Mouse (Mus musculus): ENCODE results near the gene Fshb.

The Fshb gene

DNA sequence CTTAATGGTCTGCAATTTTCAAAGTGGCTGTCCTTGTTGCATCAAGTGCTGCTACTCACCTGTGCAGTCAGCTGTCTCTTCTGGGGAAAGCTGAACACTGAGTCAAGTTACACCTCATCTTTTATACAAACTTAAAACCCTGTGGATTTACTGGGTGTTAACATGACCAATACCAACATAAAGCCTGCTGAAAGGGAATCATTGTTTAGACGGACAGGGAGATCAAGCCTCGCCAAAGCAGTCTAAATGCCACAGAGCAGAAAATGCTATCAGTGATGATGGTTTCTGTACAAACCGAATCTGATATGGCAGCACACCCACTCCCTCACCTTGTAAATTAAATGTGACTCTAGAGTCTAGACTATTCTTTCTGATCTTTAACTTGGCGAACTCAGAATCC, at the start of gene Fshb:
TSS of gene Fshb (minus strand) at position 101 of the 400 bp plus-strand sequence.
- DNase-seq, result no peak

DNA sequence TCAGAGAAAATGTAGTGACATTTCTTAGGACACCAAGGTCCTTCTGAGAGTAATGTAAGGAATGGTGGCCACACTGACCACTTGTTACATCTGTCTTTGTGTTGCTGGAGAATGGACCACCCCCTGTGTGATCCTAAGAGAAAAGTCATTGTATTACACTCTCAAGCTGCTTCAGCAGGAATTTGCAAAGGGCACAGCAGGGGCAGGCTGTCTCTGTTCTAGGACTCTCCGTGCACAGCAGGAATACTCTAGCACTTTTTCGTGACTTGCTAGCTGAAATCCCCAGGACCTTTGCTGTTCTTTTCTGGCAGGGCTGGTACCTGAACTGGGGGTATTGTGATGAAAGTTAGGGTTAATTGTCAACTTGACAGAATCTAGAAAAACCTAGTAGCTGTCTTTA, 24.8 kb upstream of the Fshb start:
- no peak for DNase-seq

DNA sequence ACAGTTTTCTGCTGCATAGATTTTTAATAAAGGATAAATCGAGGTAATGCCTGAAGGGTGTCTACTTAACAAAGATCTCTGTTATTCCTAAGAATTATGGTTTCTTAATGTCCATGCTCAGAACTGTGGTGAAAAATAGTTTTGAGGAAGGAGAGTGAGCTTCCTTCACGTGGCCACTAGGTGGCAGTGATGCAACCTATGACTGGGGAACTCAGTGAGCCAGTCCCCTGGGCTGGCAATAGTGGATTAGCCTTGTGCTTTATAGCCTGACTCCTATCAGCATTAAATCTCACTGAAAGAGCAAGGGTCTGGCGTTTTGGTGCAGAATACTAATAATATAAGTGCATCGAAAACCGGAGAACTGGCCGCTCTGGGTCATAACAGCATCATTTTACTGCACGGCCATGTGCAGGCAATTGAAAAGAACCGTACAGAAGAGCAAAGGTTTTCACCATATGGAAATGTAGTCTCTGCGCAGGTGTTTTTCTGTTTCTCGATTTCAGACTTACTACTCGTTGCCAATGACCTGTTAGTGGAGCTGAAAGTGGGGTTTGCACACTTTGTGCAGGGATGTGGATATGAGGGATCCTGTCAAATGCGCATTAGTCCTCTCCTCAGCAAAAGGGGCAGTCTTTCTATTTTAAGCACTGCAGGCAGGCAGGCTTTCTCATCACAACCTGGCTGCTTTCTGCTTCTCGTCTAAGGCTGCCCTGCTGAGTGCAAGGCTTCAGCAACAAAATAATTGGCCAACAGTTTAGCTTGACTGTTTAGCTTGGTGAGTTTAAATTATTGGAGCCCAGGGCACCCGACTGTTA, 23.8 kb upstream of the Fshb start:
- DNase-seq, result no peak

DNA sequence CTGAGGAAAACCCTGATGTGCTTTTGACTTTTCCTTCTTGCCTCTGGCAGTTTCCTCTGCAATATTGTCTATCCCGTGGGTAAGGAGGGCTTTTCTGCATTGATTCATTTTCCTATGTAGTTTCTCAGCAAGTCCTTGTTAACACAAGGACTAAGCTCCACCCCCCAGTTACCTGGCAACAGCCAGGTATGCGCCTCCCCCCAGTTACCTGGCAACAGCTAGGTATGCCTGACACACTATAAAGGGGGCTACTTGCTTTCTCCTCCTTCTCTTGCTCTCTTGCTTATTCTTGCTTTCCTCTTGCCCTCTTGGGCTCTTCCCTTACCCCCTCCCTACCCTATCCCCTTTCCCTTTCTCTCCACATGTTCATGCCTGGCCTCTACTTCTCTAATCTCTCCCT, 3.8 kb upstream of the Fshb start:
- no peak for DNase-seq

DNA sequence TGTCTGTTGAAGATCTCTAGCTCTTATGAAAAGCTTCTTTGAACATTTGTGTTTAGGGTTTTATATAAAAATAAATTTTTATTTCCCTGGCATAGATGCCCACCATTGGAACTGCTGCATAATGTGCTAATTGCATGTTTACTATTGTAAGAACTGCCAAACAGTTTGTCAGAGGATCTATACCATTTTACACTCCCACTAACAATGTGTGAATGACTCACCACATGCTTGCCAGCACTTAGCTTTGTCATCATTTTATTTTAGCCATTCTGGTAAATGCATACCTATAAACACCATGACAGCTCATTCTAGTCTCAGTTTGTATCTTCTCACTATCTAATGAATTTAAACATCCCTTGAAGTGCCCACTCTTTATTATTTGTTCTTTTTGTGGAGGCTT, 13.5 kb downstream of the Fshb start:
- DNase-seq, result no peak

DNA sequence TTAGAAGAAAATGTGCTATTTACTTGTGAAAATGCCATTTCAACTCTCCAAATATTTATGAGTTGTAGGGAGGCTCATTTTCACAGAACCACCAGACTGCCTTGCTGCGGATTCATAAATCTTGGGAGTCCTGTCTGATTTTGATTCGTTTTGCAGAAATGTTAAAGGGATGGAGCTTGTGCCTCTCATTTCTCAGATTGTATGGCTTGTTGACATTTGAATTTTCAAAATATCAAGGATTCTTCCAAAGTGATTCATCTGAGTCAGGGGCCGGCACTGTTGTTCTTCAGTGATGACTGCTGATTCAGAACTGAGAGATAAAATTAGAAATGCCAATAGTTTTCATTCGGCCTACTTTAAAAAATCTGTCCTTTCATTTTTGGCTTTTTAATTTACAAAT, 18.6 kb downstream of the Fshb start:
- DNase-seq, result no peak

DNA sequence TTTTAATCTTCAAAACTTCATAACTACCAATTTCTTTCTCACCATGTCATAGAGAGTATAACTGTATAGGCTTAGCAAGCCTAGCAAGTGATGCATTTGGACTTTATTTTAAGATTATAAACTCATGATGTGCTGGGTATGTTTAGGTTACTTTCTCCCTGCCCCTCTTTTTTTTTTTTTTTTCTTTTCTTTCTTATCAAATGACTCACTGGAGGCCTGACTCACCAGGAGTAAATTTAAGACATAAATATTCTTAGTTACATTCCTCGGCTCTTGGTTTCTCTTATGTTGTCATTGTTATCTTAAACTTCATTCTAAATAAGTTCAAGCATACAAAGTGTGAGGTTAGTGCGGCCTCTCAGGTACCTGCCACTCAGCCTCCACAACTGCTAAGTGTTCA, 23.5 kb downstream of the Fshb start:
- DNase-seq, result no peak

DNA sequence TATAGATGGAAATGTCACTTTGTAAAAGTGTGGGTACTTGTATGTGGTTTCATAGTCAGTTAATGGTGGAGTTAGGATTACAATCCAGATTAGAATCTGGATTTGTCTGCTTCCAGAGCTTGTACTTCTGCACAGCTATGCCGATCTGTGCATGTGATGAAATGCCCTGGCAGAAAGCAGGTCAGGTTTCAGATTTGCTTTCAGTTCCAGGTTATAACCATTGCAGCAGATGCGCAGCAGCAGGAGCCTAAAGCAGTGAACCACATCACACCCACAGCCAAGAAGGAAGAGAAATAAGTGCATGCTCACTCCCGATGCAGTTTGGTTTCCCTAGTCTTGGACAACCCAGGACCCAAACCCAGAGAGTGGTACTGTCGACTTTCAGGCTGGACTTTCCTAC, 34.8 kb downstream of the Fshb start:
- DNase-seq, result no peak

DNA sequence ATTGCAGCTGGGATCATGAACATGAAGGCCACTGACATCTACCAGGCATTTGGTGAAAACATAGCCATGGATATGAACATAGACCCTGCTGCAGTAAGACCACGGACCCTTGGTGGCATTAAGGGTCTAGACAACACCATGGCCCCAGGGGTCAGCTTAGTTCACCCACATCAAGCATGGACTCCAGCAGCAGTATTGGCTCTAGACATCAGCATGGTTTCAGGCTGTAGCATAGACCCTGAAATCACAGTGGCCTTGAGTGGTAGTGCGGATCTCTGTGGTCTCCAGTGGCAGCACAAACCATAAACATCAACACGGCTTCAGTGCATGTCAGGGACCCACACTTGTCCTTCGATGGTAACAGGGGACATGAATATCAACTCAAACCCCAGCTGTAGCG, 36.7 kb downstream of the Fshb start:
- DNase-seq, result no peak

DNA sequence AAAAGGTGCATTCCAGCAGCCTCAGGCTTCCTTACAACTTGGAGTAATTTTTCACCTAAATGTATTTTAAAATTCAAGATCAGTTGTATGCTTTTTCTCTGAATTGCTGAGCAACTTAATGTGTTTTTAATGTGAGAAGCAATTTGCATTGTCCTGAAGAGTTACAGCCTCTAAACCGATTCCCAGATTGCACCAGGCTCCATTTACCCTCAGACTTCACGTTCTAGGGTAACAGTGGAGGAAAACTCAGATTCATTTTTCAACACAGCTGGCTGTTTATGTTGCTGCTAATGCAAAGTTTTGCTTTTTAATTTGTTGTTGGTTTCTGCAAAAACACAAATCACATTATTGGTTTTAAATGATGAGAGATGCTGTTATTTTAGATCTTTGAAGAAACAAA, 40.1 kb downstream of the Fshb start:
- no peak for DNase-seq

DNA sequence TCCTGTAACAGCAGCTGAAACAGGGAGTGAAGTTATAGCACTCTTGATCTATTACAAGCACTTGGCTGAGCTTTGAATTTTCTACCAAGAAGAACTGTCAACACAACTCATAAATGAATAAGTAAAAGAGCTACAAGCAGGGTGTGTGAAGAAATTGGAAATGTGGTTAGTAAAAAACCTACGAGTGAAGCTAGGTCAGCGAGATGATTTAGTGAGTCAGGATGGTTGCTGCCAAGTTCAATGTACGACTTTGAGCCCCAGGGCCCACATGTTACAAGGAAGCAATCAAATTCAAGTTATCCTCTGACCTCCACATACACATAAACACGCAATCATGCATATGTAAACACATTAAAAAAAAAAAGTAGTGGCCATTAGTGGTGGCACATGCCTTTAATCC, 46.3 kb downstream of the Fshb start:
- no peak for DNase-seq

DNA sequence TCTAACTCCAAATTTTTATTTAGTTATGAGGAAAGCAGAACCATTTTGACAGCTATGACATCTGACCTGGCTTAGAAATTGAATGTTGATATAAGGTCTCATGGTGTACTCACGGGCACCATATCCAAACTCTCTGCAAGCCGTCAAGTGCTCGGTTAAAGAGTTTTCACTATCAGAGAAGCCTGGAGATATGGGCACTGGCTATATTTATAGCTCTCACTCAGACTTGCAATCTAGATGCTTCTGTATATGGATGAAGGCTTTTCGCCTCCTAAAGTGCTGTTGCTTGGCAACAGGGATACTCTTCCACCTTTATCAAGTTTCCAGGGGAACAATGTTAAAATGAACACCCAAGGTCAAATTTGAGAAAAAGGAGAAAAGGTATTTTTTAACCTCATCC, 47.1 kb downstream of the Fshb start:
- no peak for DNase-seq

DNA sequence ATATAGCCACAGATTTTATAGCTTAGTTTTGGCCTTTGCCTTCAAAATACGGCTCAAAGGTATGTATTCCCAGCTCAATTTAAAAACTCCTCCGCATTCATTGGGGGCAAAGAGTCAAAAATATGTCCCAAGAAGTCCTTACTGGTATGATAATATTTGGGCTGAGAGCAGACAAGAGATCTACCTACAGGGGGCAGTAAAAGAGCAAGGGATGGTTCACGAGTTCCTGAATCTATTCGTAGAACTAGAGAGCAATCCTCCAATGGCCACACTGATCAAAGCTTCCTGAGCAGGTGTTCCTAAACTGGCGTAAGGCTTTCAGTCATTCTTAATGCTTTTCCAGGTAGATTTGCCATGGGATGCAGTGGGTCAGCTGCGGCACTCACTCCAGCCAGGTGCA, 49.3 kb downstream of the Fshb start:
- DNase-seq, result no peak

DNA sequence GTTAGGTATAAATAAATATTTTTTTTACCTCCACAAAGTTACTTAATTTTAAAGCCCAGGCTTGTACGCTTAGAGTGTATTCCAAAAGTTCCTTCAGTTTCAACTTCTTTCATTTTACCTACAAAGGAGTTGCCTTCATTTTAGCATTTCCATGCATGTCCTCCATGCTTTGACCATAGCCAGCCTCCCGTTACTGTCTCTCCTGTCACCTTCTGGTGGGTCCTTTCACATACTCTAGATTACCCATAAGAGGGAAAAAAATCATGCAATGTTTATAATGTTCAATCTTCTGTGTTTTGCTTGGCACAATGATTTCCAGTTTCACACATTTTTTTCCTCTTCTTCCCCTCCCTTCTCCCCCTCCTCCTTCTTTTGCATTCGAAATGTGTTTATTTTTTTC, 53.1 kb downstream of the Fshb start:
- no peak for DNase-seq

All from cerebellum, adult 18-20 months (tissue).